Mouse (Mus musculus) adrenal gland, adult (tissue): ENCODE data around the gene Nxpe4.
A peak's percentile ranks its signal among the peaks of the same experiment; 100 is the strongest.

Experiments
- DNase-seq, 2 experiments: peaks; one replicate each; pipeline ENCODE4 v3.0.0; 2022 to 2023; ENCODE audit warnings: low spot score in 1 of 2; ENCODE audit not compliant: inconsistent age in 2 of 2

The Nxpe4 gene

DNA sequence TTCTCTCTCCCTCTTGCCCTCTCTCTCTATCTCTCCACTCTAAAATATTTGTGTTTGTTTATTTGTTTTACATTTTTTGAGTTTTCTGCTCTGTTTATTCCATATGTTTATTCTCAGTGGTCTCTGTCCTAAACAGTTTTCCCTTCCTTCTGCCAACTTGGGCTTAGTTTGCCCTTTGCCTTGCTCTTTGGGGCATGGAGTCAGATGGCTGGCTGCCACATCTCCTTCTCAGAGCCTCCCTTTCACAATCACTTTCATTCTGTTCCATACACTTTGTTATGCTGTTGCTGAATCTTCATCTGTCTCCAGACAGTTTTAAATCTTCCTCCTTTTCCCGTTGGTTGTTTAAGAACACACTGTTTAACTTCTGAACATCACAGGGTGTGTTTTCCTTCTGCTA is 154.0 kb downstream of the Nxpe4 start:
- DNase-seq: peak in 1 of 2 experiments; percentile 34

DNA sequence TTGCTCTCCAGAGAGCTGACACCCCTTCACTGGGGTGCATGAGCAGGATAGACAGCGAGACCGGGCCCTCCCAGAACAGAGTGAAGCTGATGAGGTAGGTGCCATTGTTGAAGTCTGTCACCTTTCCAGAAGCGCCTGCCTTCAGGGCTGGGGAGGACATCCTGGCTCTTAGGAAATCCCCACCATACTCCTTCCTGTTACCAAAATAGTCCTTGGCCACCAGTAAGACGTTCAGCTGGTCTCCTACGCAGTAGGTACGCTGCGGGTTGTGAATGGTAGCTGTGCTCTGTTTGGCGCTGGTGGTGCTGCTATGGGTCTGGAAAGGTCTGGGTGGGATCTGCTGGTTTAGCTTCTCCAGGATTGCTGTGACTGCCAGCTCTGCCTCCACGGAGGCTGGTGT is 164.5 kb downstream of the Nxpe4 start:
- no peak for DNase-seq

DNA sequence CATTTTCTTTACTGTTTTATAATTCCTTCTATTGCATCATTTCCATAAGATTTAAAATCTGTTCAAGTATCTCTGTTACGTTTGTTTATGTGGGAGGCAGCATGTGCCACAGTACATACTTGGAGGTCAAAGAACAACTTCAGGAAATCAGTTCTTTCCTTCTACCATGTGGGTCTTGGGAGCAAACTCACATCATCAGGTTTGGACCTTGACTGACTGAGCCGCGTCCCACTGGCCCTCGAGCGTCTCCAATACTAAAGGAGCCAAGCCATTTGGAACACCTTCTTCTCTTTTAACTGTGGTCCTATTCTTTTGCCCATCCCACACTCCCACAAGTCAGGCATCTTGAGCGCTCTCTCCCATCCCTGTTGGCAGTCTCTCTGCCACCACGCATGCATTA is 167.8 kb downstream of the Nxpe4 start:
- no peak for DNase-seq

DNA sequence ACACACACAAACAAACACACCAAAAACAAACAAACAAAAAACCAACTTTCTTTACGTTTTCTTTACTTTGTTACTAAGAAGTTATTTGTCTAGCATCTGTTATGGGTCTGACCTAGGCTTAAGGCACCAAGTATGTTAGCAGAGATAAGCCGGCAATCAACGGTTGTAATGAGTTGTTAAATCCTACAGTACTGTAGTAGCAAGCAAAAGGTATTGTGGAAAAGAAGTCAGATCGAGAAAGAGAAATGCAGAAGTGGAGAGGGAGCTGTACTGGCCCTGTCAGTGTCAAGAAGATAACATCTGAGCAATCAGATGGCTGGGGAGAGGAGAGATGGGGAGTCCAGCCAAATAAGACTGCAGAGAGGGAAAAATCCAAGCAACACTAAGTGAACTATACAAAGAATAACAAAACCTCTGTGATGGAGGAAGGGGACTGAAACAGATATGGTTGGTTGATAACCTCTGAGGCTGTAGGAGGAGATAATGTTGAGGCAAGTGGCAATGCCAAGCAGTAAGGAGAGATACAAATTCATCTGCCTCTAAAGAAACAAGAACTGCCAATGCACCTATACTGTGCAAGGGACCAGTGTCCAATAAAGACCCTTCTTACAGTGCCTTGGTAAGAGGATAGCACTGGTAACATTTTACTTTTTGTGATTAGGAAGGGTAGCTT is 177.1 kb downstream of the Nxpe4 start:
- no peak for DNase-seq

DNA sequence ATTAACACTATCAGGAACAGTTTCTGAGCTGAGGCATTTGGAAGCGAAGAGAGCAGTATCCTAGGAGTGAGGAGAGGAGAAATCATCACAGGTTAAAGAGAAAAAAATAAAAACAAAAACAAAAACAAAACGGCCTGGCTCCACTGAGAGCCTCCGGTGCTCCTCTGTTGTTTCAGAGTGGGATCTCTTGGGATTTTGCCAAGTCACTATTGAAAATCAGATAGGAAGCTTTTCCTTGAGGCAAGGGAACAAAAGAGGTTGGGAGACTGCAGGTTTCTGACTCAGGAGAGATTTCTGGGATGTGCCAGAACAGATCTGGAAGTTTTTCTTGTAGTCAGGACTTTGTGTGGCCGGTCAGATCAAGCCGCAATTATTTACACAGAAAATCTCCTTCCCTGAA is 177.7 kb downstream of the Nxpe4 start:
- no peak for DNase-seq

DNA sequence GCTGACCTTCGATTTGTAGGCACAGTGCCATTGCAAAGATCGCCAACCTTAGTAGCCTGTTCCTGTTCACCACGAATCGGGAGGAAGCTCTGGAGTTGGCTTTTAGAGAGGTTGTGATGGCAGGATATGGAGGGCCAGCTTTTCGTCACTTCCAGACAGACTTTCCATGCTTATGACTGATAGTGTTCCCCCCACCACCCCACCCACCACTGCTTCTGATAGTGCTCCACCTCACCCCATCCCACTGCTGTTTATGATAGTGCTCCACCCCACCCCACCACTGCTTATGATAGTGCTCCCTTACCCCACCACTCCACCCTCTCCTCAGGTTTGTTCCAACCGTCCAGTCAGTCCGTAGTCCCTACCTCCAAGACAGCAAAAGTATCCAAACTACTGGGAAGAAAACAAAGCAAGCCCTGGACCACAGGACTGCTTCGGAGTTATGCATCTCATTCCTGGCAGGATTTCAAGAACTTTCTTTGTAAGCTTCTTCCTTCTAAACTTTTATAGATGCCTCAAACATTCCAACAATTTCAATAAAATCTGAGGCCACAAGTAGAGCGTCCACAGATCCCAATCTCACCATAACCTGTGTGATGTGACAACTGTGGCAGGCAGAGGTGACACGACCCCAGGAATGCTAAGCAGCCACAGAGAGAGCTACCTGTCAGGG is 179.0 kb downstream of the Nxpe4 start:
- no peak for DNase-seq

DNA sequence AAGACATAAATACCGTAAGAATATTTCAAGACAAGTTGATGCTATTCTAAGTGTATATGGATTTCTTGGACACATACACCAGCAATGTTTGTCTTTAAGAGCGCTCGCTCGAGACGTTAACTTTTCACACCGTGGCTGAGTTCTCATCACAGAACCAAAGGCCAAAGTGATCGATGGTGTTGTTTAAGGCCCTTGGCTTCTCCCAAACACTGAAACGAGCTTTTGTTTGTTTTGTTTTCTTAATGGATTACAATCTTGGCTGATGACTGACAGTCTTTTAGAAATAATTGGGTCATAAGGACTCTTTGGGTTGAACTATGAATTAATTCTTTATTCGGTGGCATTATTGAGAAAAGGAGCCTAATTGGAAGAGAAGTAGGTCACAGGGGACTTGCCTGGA is 183.6 kb downstream of the Nxpe4 start:
- no peak for DNase-seq

DNA sequence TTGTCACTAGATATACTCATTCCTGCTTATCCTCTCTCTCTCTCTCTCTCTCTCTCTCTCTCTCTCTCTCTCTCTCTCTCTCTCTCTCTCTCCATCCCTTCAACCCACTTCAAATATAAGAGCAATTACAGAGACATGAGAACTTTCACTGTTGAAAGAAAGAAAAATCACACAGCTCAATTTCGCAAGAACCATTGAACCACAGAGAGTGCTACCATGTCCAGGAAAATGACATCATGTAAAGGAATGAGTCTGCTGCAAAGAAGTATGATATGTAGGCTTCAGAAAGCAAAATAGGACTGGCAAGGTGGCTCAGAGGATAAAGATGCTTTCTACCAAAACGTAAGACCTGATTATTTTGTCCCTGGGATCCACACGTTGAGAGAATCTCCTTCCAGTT is 184.0 kb downstream of the Nxpe4 start:
- no peak for DNase-seq

DNA sequence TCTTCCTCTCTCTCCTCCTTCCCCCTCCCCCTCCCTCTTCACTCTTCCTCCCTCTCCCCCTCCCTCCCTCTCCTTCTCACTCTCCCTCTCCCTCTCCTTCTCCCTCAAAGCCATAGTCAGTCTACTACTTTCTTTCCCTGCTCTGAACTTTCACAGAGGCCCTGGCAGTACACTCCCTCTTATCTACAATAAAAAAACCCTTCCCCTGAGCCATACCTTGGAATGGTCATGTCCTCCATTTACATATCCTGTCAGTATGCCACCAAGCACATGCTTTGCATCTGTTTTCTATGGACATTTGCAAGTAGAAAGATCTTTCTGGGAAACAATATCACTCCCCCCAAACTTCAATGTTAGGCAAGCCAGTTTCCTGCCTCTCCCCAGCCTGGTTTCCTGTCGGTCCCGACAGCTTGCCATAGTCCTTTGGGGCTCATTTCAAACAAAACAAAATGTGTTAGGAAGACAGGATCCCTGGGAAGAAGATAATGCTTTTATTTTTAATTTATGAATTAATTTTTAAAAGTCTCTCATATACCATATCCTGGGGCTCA is 191.4 kb downstream of the Nxpe4 start, which contains the start of gene Nxpe2:
Gene Nxpe2, minus strand, starts transcription at position 307 of the 551 bp plus-strand sequence.
- peak in 1 of 2 experiments; percentile 22 for DNase-seq

DNA sequence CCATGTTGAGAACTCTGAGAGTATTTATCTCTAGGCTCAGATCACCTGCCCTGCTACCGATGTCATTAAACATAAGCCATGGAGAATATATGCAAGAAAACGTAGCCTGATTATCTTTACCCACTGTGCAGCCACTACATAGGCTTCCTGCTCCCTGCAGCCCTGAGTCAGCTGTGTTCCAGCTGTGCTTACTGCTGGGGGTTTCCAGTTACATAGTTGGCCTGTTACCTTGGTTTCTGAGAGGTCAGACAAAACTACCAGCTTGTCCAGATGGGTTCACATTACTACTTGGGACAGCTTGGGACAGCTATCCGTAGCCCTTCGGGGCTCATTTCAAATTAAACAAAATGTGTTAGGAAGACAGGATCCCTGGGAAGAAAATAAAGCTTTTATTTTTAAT is 192.3 kb downstream of the Nxpe4 start:
- DNase-seq: no peak

DNA sequence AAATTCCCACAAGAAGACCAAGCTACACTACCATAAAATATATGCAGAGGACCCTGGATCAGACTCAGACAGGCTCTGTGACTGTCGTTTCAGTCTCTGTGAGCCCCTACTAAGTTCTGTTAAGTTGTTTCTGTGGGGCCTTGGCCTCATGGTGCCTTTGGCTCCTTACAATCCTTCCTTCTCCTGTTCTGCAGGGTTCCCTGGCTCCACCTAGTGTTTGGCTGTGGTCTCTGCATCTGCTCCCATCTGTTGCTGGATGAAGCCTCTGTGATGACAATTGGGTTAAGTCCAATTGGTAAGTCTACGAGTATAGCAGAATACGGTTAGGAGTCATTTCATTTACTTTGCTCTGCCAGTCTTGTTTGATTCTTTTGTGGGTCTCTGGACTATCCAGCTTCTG is 193.0 kb downstream of the Nxpe4 start:
- DNase-seq: peak; percentile 77 to 93

DNA sequence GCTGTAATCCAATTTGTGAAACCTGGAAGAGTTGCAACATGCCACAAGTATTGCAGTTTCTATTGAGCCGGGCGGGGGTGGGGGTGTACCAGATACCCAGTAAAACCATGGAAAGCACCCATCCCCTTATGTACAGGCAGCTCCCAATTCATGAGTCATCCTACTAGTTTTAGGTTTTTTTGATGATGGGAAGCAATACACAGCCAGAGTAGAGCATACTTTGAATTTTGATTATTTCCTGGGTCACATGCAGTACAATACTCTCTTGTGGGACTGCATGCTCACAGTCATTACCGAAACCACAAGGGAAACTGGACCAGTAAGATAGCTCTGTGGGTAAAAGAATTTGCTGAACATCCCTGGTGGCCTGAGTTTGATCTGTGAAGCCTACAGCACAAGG is 195.3 kb downstream of the Nxpe4 start:
- DNase-seq: no peak

DNA sequence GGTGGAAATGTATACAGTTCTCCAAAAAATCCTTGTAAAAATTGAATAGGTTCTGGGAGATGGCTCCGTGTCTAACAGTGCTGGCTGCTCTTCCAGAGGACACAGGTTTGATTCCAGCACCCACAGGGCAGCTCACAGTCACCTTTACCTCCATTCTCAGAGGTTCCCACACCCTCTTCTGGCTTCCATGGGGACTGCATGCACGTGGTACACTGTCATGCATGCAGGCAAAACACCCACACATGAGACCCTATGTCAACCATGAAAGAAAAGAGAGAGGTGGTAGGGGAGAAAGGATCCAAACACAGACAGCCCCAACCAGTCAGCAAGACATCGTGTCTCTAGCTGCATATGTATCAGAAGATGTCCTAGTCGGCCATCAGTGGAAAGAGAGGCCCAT is 199.0 kb downstream of the Nxpe4 start:
- DNase-seq: no peak

DNA sequence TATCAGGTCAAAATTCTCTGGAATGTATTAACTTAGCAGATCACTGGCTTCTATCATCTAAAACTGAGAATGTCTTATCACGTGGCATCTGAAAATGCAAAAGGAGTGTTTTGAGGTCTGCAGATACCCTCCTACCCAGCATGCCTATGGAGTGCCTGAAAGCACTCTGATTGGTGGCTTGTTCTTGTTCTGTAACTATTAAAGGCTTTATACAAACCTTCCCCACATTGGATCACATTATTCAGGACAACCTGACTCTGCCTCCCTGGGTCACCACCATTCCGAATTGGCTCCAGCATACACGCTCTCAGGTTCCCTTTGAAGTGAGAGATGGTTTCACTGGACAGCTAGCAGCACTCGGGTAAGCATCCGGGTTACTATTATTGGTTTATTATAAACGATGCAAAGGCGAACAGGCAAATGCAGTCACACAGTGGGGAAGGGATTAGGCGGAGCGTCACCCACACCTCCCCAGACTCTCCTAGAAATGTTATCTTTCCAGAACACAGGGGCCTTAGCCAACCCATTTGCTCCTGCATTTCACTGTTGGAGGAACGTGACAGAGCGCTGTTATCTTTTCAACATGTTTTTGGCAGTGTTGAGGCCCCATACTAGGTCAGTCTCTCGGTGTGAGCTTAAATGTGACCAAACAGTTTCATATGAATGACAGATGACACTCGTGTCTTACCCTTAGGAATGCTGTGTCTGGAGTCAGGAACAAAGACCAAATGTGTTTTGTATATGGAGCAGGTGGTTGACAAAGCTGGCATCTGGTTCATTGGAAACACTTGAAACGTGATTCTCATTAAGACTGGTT is 200.2 kb downstream of the Nxpe4 start:
- no peak for DNase-seq

DNA sequence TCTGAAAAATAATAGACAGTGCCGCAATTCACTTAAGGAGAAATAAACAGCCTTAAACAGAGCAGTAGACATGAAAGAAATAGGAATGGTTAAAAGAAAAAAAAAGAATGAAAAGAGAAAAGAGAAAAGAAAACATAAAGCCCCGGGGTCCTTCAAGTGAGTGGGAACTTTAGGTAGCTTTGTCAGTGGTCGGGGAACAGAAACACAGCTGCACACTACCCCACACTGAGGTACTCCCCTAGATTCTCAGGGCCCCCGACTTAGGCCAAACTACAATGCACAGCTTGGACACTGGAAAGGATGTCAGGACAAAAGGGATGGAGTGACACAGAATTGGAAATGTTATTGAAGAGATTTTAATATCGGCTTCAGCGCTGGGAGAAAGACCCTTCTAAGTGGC is 200.9 kb downstream of the Nxpe4 start:
- no peak for DNase-seq

DNA sequence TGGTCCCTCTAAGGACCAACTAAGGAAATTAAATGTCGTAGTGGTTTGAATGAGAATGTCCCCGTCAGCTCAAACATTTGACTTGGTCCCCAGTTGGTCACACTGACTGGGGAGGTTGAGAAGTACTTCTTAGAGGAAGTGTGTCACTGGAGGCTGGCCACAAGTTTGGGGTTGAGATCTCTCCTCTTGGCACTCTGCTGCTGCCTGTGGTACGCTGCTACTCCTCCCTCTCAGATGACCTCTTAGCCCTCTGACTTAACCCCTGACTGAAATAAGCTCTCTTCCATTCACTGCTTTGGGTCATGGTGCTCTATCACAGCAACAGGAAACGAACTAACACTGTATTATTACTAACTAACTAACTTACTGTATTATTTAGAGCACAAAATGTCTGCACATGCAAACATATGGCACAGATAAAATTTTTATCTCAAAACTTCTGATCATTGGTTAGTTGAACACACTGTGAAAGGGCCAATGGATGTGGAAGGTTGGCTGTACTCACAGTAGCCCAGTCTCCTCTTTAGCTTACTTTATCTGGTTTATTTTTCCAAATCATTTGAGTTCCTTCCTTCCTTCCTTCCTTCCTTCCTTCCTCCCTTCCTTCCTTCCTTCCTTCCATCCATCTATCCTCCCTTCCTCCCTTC is 211.5 kb downstream of the Nxpe4 start:
- no peak for DNase-seq

DNA sequence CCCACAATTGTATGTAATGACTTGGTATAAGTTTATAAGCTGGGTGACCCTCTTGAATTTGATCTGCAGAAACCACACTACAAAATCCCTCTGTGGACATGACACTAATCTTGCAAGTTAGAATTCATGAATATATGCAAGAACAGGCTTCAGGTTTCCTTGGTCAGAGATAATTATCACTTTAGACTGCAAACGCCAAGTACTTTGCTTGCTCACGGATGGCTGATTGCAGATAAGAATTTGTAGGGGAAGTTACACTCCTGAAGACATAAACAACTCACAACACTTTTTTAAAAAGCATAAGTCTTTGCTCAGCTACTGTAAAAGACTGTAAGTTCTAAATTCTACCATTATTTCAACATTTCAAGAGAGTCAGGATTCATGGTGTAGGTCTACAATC is 212.5 kb downstream of the Nxpe4 start:
- DNase-seq: no peak

DNA sequence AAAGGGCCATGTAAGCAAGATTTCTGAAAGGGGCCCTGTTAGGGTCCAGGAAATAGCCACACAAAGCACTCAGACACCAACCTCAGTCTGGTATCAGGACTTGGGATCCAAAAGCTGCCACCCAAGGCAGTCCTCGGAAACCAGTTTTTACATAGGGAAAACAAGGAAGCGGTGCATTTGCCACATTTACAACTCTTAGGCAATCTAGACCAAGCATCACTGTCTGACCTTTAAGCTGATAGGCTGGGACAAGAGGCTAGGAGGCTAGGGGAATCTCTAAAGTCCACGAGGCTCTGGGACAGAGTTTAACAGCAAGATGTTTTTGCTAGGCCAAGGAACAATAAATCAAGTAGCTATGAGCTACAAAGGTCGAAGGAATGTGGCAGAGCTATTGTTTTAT is 226.6 kb downstream of the Nxpe4 start:
- no peak for DNase-seq

DNA sequence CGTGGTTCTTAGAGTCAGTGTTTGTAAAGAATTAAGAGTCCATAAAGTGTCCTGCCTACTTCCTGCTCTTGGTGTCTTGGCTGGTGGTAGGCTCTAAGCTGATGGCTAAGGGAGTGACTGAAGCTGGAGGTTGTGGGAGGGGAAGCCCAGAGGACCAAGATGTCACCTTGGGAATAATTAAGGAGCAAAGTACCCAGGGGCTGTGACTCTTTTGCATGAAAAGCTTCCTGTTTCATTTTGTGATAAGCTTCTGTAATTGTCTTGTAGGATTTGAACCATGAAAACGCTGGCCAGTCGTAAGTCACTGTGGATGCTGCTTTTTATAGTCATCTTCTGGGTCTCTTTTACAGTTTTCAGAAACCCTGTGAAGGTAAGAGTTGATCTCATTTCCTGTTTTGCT is 228.2 kb downstream of the Nxpe4 start:
- DNase-seq: no peak

DNA sequence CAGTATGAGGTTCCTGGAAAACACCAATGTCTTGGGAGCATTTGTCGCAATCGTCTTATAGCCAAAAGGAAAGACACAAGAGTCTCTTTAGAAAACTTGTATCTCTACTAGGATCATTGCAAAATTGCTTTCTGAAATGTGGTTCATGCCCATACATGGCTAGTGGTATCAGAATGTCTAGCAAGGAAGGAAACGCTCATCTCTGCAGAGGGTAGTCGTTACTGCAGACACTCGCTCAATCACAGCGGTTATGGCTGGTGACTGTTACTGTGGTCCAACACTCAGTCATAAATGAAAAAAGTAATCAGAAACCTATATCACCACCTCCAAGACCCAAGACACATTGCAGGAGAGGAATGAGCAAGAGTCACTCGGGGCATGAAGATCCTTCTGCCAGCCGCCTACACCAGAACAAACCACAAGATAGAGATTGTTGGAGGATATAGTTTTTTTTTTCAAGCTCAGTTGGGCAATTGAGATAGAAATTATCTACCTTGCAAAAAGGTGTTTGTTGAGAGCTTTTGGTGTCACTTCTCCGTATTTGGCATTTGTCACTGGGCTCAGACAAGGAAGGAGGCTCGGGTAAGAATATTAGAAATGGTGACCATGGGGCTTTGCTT is 241.9 kb downstream of the Nxpe4 start:
- no peak for DNase-seq

DNA sequence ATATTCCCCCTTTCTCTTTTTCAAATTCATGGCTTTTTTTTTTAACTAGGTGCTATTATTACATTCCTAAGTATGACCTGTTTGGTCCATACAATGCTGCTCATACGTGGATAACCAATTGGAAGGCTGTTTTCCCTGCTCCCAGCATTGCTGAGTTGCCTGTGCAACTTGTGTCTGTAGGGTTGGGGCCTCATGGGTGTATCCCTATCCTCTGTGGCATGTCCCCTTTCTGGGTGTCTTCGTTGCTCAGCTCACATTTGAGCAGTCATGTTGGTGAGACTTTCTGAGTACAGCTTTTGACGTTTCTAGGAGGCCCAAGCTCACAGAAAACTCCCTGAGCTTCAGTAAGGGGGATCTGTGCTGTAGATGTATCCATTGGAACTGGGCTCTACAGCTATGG is 242.9 kb downstream of the Nxpe4 start:
- no peak for DNase-seq
